Mouse (Mus musculus) cerebellum, adult 2 months (tissue): ENCODE results near the gene Atp13a1.

Source experiments
- CTCF ChIP-seq: fragments of 200-500 bp; IDR thresholded peaks from 2 replicates; pipeline ENCODE4 v1.5.1; 2011; ENCODE audit warnings: low read depth, mild to moderate bottlenecking, control low read depth, low read length, moderate library complexity, borderline replicate concordance; ENCODE audit not compliant: insufficient read depth
- POLR2A ChIP-seq: fragments of 200-500 bp; IDR thresholded peaks from 2 replicates; pipeline ENCODE4 v1.6.1; 2011; ENCODE audit warnings: low read length, control low read depth, borderline replicate concordance; ENCODE audit not compliant: insufficient read depth

DNA sequence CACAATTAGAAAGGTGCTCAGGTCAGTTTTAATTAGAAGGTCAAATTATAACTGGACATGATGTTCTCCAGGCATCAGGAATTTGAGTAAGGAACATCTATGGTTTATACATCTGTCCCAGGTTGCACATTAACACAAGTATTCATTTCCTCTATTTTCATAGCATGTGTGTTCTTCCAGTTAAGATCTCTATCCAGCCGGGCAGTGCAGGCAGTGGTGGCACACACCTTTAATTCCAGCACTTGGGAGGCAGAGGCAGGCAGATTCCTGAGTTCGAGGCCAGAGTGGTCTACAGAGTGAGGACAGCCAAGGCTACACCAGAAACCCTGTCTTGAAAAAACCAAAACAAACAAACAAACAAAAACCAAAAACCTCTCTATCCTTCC is 15.8 kb upstream of the Atp13a1 start:
- TF ChIP-seq POLR2A (no peak), CTCF (no peak)
